Mouse (Mus musculus): ENCODE data around the gene Glrx5.

Glrx5 gene

GRCm38 (mm10) chr12:105002340-105003132 is 30.0 kb upstream of the Glrx5 start:
- in situ Hi-C loops (cut with MboI, MseI): loop anchor here in 1 of 2 experiments (25.0 kb wide), 1 partner anchor 1035 kb away; no protein-coding TSS in a partner anchor

DNA sequence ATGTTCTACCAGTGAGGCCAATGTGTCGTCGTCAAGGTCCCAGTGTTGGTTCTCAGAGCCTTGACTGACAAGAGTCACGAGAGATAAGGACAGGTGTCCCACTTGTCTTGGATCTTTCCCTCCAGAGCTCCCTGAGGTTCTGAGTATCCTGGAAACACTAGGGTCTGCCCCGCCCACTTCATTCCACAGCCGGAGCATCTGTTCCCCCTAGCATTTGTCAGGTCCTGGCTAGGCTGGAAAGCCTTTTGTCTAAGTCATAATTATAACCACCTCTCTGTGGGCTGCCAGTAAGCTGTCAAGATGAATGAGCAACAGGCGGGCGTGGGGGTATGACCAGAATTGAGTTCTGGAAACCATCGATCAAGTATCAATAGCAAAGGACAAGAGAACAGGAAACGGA is 29.3 kb upstream of the Glrx5 start:
- in situ Hi-C loops (cut with MboI, MseI): loop anchor here in 1 of 2 experiments (25.0 kb wide), 1 partner anchor 1034 kb away; no protein-coding TSS in a partner anchor

DNA sequence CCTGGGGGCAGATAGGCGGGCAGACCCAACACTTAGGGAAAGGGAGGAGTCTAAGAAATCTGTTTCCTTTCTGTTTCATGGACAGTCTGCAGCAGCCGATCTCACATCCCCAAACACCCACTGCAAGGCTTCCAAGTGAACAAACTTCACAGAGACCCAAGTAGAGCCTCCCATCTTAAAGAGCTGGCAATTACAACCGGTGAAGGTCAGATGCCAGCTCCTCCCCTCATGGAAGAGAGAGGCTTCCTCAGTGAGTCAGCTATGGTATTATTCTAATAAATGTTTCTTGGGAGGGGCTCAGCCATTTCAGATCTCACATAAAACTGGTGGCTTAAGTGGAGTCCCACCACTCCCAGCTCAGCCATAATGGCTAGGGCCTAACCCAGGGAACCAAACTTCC is 28.8 kb upstream of the Glrx5 start:
- in situ Hi-C loops (cut with MboI, MseI): loop anchor here in 1 of 2 experiments (25.0 kb wide), 1 partner anchor 1034 kb away; no protein-coding TSS in a partner anchor

DNA sequence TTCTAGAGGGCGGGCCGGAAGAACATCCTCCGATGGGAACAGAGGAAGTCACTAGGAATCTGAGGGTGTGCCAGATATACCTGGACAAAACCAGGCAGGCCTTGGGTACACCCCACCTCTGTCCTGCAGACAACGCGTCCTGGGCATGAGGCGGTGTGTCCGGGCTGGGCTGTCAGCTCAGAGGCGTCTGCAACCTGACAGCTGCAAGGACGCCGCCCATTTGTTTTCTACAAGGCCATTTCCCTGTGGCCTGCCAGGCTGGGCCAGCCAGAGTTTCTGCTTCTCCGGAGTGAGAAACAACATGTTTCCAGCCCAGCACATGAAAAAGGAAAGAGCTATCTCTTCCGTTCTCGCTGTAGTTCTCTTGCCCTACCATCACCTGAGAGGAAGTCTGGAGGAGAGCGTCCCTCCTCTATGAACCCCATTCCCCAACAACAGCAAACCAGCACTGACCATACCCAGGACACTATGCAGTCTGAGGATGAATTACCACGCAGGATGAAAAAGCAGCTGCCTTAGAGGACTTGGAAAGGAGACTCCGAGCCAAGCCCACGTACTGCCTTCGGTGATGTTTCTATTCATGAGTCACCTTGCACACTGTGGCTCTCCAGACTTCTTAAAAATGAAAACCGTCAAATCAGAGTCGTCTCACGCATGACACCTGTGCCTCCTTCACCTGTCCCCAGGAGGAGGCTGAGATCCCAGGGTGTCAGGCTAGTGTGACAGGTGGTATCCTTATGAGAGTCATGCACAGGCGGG is 27.4 kb upstream of the Glrx5 start:
- in situ Hi-C loops (cut with MboI, MseI): loop anchor here in 1 of 2 experiments (25.0 kb wide), 1 partner anchor 1032 kb away; no protein-coding TSS in a partner anchor

DNA sequence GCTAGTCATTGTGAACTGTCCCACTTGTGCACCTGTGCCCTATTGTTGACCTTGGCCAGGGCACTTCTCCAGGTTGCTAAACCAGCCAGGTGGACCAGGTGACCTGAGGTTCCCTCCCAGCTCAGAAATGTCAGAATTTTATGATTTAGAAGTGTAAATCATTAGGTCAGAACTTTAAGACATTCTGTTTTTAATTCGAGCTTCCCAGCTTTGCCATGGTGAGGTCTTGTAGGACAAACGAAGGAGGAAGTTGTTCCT is 26.8 kb upstream of the Glrx5 start:
- in situ Hi-C loops (cut with MboI, MseI): loop anchor here in 1 of 2 experiments (25.0 kb wide), 1 partner anchor 1032 kb away; no protein-coding TSS in a partner anchor

GRCm38 (mm10) chr12:105008150-105008549 is 24.3 kb upstream of the Glrx5 start:
- in situ Hi-C loops (cut with MboI, MseI): loop anchor here in 1 of 2 experiments (25.0 kb wide), 1 partner anchor 1029 kb away; no protein-coding TSS in a partner anchor

GRCm38 (mm10) chr12:105008752-105009178 is 23.7 kb upstream of the Glrx5 start:
- in situ Hi-C loops (cut with MboI, MseI): loop anchor here in 1 of 2 experiments (25.0 kb wide), 1 partner anchor 1029 kb away; no protein-coding TSS in a partner anchor

GRCm38 (mm10) chr12:105009370-105010212 is 22.9 kb upstream of the Glrx5 start, which contains the start of gene Syne3:
Gene Syne3 (minus strand): TSS chr12:105009809.
- in situ Hi-C loops (cut with MboI, MseI): loop anchor here in 1 of 2 experiments (10.0 to 25.0 kb wide), 3 partner anchors 775 to 1585 kb away; partner anchors contain the start of genes Ddx24 and Papola

DNA sequence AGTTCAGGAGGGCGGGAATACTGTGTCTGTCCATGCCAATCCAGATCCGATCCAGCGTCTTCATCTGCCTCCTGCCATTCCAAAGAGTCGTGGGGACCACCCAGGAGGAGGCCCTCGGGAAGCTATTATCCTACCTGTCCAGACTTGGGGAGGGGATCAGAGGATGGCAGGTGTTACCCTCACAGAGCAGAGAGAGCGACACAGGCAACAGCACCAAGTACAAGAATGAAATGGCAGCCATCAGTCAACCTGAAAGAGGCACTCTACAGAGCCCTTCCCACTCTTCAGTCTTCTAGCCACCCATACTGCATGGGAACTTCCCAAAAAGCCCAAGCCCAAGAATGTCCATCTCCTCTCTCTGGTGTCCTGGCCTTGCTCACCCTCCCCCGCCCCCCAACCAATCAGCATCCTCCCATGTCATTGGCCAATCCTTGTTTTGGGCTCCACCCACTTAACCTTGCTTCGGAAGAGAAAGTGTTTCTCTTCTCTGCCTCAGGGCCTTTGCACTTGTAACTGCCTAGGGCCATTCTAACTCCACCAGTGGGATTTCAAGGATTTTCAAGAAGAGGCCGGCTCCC is 22.2 kb upstream of the Glrx5 start:
- in situ Hi-C loops (cut with MboI, MseI): loop anchor here in 1 of 2 experiments (10.0 to 25.0 kb wide), 3 partner anchors 774 to 1586 kb away; partner anchors contain the start of genes Ddx24 and Papola

- in situ Hi-C loops (cut with MboI, MseI): loop anchor here in 1 of 2 experiments (10.0 to 25.0 kb wide), 3 partner anchors 773 to 1587 kb away; partner anchors contain the start of genes Ddx24 and Papola
These were observed 20.9 kb upstream of the Glrx5 start for GRCm38 (mm10) chr12:105011589-105011988.

GRCm38 (mm10) chr12:105012314-105012713 is 20.2 kb upstream of the Glrx5 start:
- in situ Hi-C loops (cut with MboI, MseI): loop anchor here in 1 of 2 experiments (10.0 to 25.0 kb wide), 3 partner anchors 772 to 1588 kb away; partner anchors contain the start of genes Ddx24 and Papola

DNA sequence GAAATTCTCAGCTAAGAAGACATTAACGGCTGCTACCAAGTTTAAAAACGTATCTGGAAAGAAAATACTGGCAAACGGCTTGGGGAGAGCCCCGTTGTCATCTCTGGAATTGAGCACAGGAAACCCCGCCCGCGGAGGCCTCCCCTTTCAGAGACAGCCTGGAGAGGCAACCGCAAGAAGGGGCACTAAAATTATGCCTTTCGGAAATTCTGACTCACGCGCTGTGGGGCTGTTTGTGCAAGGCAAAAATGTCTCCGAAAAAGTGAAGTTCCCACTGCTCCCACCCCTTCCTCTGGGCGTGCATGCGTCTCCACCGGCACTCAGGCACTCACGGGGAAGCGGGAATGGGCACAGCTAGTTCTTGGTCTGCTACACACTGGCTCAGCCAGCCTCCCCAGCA is 19.4 kb upstream of the Glrx5 start:
- in situ Hi-C loops (cut with MboI, MseI): loop anchor here in 1 of 2 experiments (10.0 to 25.0 kb wide), 3 partner anchors 772 to 1588 kb away; partner anchors contain the start of genes Ddx24 and Papola

- in situ Hi-C loops (cut with MboI, MseI): loop anchor here (5.0 to 25.0 kb wide), 4 partner anchors 64 to 1591 kb away; partner anchors contain the start of genes Ddx24 (in 1 of the 2) and Papola (in 1 of the 2)
These were observed 16.3 kb upstream of the Glrx5 start for GRCm38 (mm10) chr12:105016199-105016598.

DNA sequence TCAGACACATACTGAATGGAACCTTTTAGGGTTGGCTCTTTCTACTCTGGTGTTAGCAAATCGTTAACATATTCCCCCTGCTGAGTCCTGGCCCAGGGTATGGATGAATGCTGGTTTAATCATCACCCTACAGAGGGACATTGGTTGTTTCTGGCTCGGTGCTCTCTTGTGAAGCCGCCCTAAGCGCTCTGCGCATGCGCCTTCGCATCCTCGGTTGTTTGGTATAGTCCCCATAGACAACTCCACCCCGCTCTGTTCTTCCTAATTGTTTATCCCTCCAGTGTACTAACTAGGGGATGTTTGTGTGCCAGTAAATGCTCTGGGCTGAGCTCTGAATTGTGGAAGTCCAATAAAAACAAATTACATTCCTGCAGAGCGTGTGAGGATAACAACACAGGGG is 15.8 kb upstream of the Glrx5 start:
- in situ Hi-C loops (cut with MboI, MseI): loop anchor here (5.0 to 25.0 kb wide), 4 partner anchors 64 to 1592 kb away; partner anchors contain the start of genes Ddx24 (in 1 of the 2) and Papola (in 1 of the 2)

DNA sequence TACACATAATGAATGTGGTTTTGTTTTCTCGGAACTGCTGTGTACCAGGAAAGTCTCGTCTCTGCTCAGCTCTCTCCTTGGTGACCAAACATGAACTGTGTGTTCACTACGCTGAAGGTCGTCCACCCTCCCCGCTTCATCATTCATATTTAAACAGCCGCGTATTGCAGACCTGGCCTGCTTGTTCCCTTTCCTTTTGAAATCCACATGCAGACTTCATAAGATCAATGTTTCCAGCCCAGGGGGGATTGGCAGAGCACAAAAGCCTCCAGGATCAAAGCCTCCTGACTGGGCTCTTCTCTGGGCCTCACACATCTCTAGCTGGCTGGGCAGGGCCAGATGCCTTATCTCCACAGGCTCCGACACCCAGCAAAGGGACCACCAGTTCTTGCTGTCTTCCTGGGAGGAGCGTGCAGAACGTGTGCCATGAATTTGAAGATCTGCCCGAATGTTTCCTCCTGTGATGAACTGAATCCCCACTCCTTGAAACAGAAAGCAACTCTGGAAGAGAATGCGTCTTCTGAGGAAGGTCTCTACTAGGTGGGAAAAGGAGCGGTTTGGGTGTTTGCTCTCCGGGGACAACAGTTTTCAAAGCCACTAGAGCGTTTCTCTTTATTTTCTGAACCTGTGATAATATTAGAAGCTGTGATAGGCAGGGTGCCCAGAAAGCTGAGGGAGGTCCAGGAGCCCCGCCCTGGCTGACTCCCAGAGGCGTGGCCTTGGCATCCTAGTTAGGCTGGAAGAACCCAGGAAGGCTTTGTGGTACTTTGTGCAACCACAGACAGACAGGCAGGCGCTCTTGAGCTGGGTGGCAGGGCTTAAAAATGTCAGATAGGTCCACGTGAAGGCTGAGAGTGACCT is 12.9 kb upstream of the Glrx5 start:
- in situ Hi-C loops (cut with MboI, MseI): loop anchor here (5.0 to 25.0 kb wide), 4 partner anchors 67 to 1595 kb away; partner anchors contain the start of genes Ddx24 (in 1 of the 2) and Papola (in 1 of the 2)

- in situ Hi-C loops (cut with MboI, MseI): loop anchor here in 1 of 2 experiments (25.0 kb wide), 1 partner anchor 1016 kb away; no protein-coding TSS in a partner anchor
These were observed 10.9 kb upstream of the Glrx5 start for GRCm38 (mm10) chr12:105021441-105022069.

DNA sequence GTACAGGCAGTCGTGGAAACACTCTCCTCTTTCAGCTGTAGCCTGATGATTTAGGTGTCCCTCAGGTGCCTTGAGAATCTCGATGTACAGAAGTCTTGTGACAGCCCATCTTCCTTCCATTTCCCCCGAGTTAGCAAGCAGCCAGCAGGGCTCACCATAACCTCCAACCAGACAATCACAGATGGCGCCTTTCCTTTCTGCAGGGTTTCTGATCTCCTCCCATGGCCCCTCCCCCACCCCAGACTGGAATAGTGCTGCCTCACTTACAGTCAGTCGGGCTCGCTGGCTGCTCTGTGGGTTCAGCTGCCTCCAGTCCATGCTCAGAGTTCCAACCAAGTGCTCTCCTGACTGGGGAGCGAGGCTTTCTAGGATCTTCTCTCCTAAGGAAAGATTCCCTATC is 10.3 kb upstream of the Glrx5 start:
- in situ Hi-C loops (cut with MboI, MseI): loop anchor here in 1 of 2 experiments (25.0 kb wide), 1 partner anchor 1015 kb away; no protein-coding TSS in a partner anchor

GRCm38 (mm10) chr12:105022776-105023175 is 9.7 kb upstream of the Glrx5 start:
- in situ Hi-C loops (cut with MboI, MseI): loop anchor here in 1 of 2 experiments (25.0 kb wide), 1 partner anchor 1015 kb away; no protein-coding TSS in a partner anchor

Data from T-helper 17 cell (primary cell).